Mouse (Mus musculus): Measurements from ENCODE around the gene 4930595D18Rik. TPM values are rescaled to one million over a fixed set of nuclear protein-coding genes. Genes with fewer than 3 reads are reported as not detected.

Gene 4930595D18Rik
- total RNA-seq, 2 experiments from 2014 or later, result not detected

GRCm38 (mm10) chr12:111143509-111144063 lies 40.7 kb downstream of the 4930595D18Rik start:
- ATAC-seq (replicated peaks; ENCODE audit: poor library complexity), result no peak

- ATAC-seq (replicated peaks; ENCODE audit: poor library complexity), result 0 out of 2 replicates have a peak, but pooled peaks have one; percentile 57
Measured at GRCm38 (mm10) chr12:111143005-111143508, 41.2 kb downstream of the 4930595D18Rik start.

- peak; percentile 87 for ATAC-seq (replicated peaks; ENCODE audit: poor library complexity)
Measured at GRCm38 (mm10) chr12:111137079-111137478, 47.2 kb downstream of the 4930595D18Rik start.

GRCm38 (mm10) chr12:111135953-111136352 lies 48.3 kb downstream of the 4930595D18Rik start:
- ATAC-seq (replicated peaks; ENCODE audit: poor library complexity), result no peak

- no peak for ATAC-seq (replicated peaks; ENCODE audit: poor library complexity)
Measured at GRCm38 (mm10) chr12:111134791-111135733, 49.2 kb downstream of the 4930595D18Rik start.

GRCm38 (mm10) chr12:111134169-111134568 lies 50.1 kb downstream of the 4930595D18Rik start:
- no peak for ATAC-seq (replicated peaks; ENCODE audit: poor library complexity)

GRCm38 (mm10) chr12:111125666-111126065 lies 58.6 kb downstream of the 4930595D18Rik start:
- ATAC-seq (replicated peaks; ENCODE audit: poor library complexity), result no peak

- ATAC-seq (replicated peaks; ENCODE audit: poor library complexity), result no peak
Measured at GRCm38 (mm10) chr12:111124601-111125260, 59.6 kb downstream of the 4930595D18Rik start.

- peak; percentile 92 for ATAC-seq (replicated peaks; ENCODE audit: poor library complexity)
Measured at GRCm38 (mm10) chr12:111122332-111122852, 61.9 kb downstream of the 4930595D18Rik start.

GRCm38 (mm10) chr12:111120976-111121645 lies 63.2 kb downstream of the 4930595D18Rik start:
- no peak for ATAC-seq (replicated peaks; ENCODE audit: poor library complexity)

- no peak for ATAC-seq (replicated peaks; ENCODE audit: poor library complexity)
Measured at GRCm38 (mm10) chr12:111119506-111120085, 64.7 kb downstream of the 4930595D18Rik start.

GRCm38 (mm10) chr12:111114593-111114992 lies 69.7 kb downstream of the 4930595D18Rik start:
- ATAC-seq (replicated peaks; ENCODE audit: poor library complexity), result no peak

GRCm38 (mm10) chr12:111111176-111111575 lies 73.1 kb downstream of the 4930595D18Rik start:
- no peak for ATAC-seq (replicated peaks; ENCODE audit: poor library complexity)

Other genes with a start within 250 kb of the 4930595D18Rik start
- 1.1 and 1.4 TPM in 2 replicates for gene Ankrd9, start 205.5 kb downstream of the 4930595D18Rik start, total RNA-seq (2015)
- 1.8 and 4.6 TPM in 2 replicates for gene Ankrd9, start 205.5 kb downstream of the 4930595D18Rik start, total RNA-seq (2017)
- 53.7 and 59.9 TPM in 2 replicates for gene Rcor1, start 145.1 kb downstream of the 4930595D18Rik start, total RNA-seq (2015)
- gene Rcor1, start 145.1 kb downstream of the 4930595D18Rik start, total RNA-seq (2017), result 41.1 and 43.2 TPM in 2 replicates
- gene Traf3, start 18.1 kb downstream of the 4930595D18Rik start, total RNA-seq (2015), result 12.0 and 12.4 TPM in 2 replicates
- gene Traf3, start 18.1 kb downstream of the 4930595D18Rik start, total RNA-seq (2017), result 24.1 and 24.5 TPM in 2 replicates
- not detected in 2 replicates for gene Amn, start 86.6 kb upstream of the 4930595D18Rik start, total RNA-seq (2015)
- gene Amn, start 86.6 kb upstream of the 4930595D18Rik start, total RNA-seq (2017), result not detected in 2 replicates
- 1.5 and 5.4 TPM in 2 replicates for gene Cdc42bpb, start 193.2 kb upstream of the 4930595D18Rik start, total RNA-seq (2015)
- gene Cdc42bpb, start 193.2 kb upstream of the 4930595D18Rik start, total RNA-seq (2017), result 2.9 and 5.2 TPM in 2 replicates
- 0.30 TPM in 1 of 2 replicates, not detected in the other for gene Lbhd2, start 222.3 kb upstream of the 4930595D18Rik start, total RNA-seq (2015)
- not detected in 2 replicates for gene Lbhd2, start 222.3 kb upstream of the 4930595D18Rik start, total RNA-seq (2017)
- gene Exoc3l4, start 232.5 kb upstream of the 4930595D18Rik start, total RNA-seq (2015), result 0.42 and 1.1 TPM in 2 replicates
- gene Exoc3l4, start 232.5 kb upstream of the 4930595D18Rik start, total RNA-seq (2017), result not detected in 2 replicates

Data from megakaryocyte progenitor cell, adult 5-6 weeks (primary cell).